Mouse (Mus musculus) embryonic facial prominence, embryonic 13.5 days (tissue): ENCODE results near the gene Ptbp3. TPM values are rescaled to one million over a fixed set of nuclear protein-coding genes. Genes with fewer than 3 reads are reported as not detected.
"Not testable (repeated sequence)": the region's sequence is repeated elsewhere in the genome, so short reads cannot be mapped to it uniquely, and the experiment has no call there.

ENCODE experiments used
- ATAC-seq: fragments of 200-750 bp; cut with Nextera tagmentation; 2 replicates; pipeline ENCODE4 v1.8.0; 2017; ENCODE audit warnings: low read depth; ENCODE audit not compliant: insufficient number of reproducible peaks, insufficient read depth, low FRiP score, low TSS enrichment
- H3K27ac ChIP-seq: fragments of 300-500 bp; sonication (generic); 2 replicates; pipeline ENCODE4 v1.5.1; 2015; ENCODE audit warnings: moderate library complexity, mild to moderate bottlenecking, inconsistent platforms
- H3K27me3 ChIP-seq: fragments of 300-500 bp; sonication (generic); 2 replicates; pipeline ENCODE4 v1.6.1; 2015; ENCODE audit warnings: mild to moderate bottlenecking, inconsistent platforms
- H3K36me3 ChIP-seq: fragments of 300-500 bp; sonication (generic); 2 replicates; pipeline ENCODE4 v1.6.1; 2015; ENCODE audit warnings: mild to moderate bottlenecking, inconsistent platforms
- H3K4me1 ChIP-seq: fragments of 300-500 bp; sonication (generic); 2 replicates; pipeline ENCODE4 v1.6.1; 2015; ENCODE audit warnings: inconsistent platforms
- H3K4me2 ChIP-seq: fragments of 300-500 bp; sonication (generic); 2 replicates; pipeline ENCODE4 v1.6.1; 2015; ENCODE audit warnings: moderate library complexity, mild to moderate bottlenecking, inconsistent platforms
- H3K4me3 ChIP-seq: fragments of 300-500 bp; sonication (generic); 2 replicates; pipeline ENCODE4 v1.5.1; 2015; ENCODE audit warnings: mild to moderate bottlenecking, inconsistent platforms
- H3K9ac ChIP-seq: fragments of 300-500 bp; sonication (generic); 2 replicates; pipeline ENCODE4 v1.6.1; 2015; ENCODE audit warnings: mild to moderate bottlenecking, inconsistent platforms
- H3K9me3 ChIP-seq: fragments of 300-500 bp; sonication (generic); 2 replicates; pipeline ENCODE4 v1.6.1; 2016; ENCODE audit warnings: inconsistent platforms
- WGBS: fragments of 180-500 bp; shearing (Covaris S2); methylation state at CpG from one replicate; pipeline ENCODE4 v1.1.7; 2015; ENCODE audit warnings: mixed read lengths; 5-methylcytosine and 5-hydroxymethylcytosine counted together
- polyA plus RNA-seq: library from polyadenylated mRNA; unstranded; fragments of >200 nt; fragmentation: Nextera tagmentation; extraction: Ambion mirVana; gene quantifications from 2 replicates; pipeline ENCODE4 v1.2.1, GENCODE M21; 2015

The Ptbp3 gene
- polyA plus RNA-seq, 1 experiment from 2014 or later = 38.1 TPM

- no peaks in the 10 kb centered on the region for H3K27me3 ChIP-seq
- H3K9ac ChIP-seq = no peak overlapping the region
- no peak overlapping the region for H3K4me3 ChIP-seq
- no peaks in the 10 kb centered on the region for H3K36me3 ChIP-seq
- H3K27ac ChIP-seq = no peak overlapping the region
- ATAC-seq = no peak
- H3K4me2 ChIP-seq = no peak overlapping the region
- WGBS = 79% methylated on average over 11 of the region's 11 CpGs
- H3K4me1 ChIP-seq = no peaks in the 10 kb centered on the region
- H3K9me3 ChIP-seq = no peaks in the 10 kb centered on the region
These were observed 23.5 kb upstream of the Ptbp3 start for GRCm38 (mm10) chr4:59572521-59573118.

DNA sequence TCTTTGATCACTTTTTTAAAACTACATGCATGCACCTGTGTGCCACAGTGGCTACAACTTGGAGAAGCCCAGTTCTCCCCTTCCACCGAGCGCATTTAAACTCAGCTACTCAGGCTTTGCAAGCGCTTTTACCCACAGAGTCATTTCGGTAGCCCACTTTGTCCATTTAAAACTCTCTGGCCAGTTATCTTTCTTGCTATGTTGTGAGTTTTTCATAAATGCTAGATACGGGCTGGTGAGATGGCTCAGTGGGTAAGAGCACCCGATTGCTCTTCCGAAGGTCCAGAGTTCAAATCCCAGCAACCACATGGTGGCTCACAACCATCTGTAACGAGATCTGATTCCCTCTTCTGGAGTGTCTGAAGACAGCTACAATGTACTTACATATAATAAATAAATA lies 21.4 kb upstream of the Ptbp3 start:
- not testable (repeated sequence) for ATAC-seq, H3K9ac ChIP-seq, H3K36me3 ChIP-seq, H3K4me1 ChIP-seq, H3K27me3 ChIP-seq, H3K4me3 ChIP-seq, H3K27ac ChIP-seq, H3K9me3 ChIP-seq, H3K4me2 ChIP-seq
- WGBS = 95% methylated on average over 8 of the region's 8 CpGs

DNA sequence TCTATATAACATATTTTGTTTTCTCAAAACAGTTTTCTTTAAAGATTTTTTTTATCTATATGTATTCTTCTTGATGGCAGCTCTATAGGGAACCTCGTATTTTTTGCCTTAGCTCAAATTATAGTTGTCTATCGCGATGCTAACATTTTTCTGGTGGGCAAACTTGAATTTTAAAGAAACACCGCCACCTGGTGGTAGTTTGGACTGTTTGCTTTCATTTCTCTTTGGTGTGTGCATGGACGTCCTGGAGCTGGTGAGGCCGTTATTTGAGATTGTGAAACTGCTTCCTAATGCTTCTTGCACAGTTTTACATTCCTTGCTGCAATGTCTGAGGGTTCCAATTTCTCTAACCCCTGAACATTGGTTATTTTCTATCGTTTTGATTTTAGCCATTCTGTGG lies 20.4 kb upstream of the Ptbp3 start:
- no peaks in the 10 kb centered on the region for H3K36me3 ChIP-seq
- no peaks in the 10 kb centered on the region for H3K4me1 ChIP-seq
- no peaks in the 10 kb centered on the region for H3K9me3 ChIP-seq
- no peak overlapping the region for H3K4me3 ChIP-seq
- no peaks in the 10 kb centered on the region for H3K27me3 ChIP-seq
- whole genome bisulfite sequencing = 2% methylated on average over 7 of the region's 7 CpGs
- 0 out of 2 replicates have a peak overlapping the region, but pooled peaks have one; percentile 20 for H3K4me2 ChIP-seq
- ATAC-seq = no peak
- H3K9ac ChIP-seq = no peak overlapping the region
- H3K27ac ChIP-seq = no peak overlapping the region

DNA sequence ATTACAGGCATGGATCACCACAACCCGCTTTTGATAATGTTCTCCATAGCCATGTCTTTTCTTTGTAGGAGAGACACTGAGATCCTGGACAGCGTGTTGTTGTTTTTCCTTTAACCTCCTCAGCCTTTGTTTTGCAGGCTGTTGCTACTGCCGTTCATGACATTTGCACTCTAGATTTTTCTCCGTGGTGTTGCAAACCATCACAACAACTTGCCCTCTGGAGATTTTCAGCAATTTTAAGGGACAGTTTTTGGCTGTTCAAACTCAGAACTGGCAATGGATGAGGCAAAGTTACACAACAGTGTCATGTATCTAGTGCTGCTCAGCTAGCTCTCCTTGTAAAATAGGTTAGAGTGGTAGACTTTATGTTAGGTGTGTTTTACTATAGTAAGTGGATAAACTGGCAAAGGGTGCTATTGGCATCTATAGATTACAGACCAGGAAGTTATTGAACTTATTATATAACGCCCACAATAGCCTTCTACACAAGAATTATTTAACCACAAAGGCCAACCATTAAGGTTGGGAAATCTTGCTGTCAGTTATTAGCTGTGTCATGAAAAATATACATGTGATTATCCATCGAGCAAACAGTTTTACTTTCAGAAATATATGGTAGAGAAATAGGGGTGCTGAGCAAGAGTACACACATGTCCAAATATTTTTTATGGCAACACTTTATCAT lies 18.6 kb upstream of the Ptbp3 start:
- Histone ChIP-seq H3K36me3 (no peaks in the 10 kb centered on the region), H3K27ac (no peak overlapping the region), H3K4me2 (no peak overlapping the region), H3K4me3 (no peak overlapping the region), H3K9me3 (no peaks in the 10 kb centered on the region), H3K27me3 (no peaks in the 10 kb centered on the region), H3K4me1 (no peaks in the 10 kb centered on the region), H3K9ac (no peak overlapping the region)
- ATAC-seq = no peak
- 80% methylated on average over 6 of the region's 6 CpGs for WGBS

DNA sequence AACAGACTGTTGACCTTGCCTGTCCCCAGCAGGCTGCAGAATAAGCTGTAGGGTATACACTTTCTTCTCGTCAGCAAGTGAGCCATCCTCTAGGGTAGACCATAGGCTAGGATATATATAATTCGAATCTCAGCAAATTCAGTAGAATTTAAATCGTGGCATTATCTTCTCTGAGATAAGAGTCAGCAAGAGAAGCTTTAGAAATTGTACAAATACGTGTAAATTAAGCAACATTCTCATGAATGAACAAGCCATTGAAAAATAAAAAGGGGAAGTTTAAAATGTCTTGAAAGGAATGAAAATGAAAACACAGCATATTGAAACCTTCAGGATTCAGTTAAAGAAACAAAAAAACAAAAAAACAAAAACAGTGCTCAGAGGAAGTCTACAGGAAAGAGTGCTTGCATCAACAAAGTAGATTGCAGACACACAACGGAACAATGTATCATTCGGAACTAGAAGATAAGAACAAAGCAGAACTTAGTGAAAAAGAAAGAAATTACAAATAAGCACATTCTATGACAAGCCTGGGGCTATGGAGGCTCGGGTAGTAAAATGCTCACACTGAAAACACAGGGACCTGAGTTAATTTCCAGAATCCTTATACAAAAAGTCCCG lies 16.5 kb upstream of the Ptbp3 start:
- H3K4me3 ChIP-seq = no peak overlapping the region
- no peak for ATAC-seq

GRCm38 (mm10) chr4:59564128-59564527 lies 15.0 kb upstream of the Ptbp3 start:
- WGBS = 78% methylated on average over 3 of the region's 3 CpGs
- Histone ChIP-seq H3K27ac (no peak overlapping the region), H3K9me3 (no peaks in the 10 kb centered on the region), H3K4me1 (no peaks in the 10 kb centered on the region), H3K27me3 (no peaks in the 10 kb centered on the region), H3K4me2 (no peak overlapping the region), H3K36me3 (no peaks in the 10 kb centered on the region), H3K9ac (no peak overlapping the region), H3K4me3 (no peak overlapping the region)
- no peak for ATAC-seq

More for the DNA sequence above, 16.5 kb upstream of the Ptbp3 start:
- 71% methylated on average over 8 of the region's 8 CpGs for WGBS
- Histone ChIP-seq H3K27me3 (no peaks in the 10 kb centered on the region), H3K4me1 (no peaks in the 10 kb centered on the region), H3K27ac (no peak overlapping the region), H3K4me2 (no peak overlapping the region), H3K9ac (no peak overlapping the region), H3K36me3 (no peaks in the 10 kb centered on the region), H3K9me3 (no peaks in the 10 kb centered on the region)

DNA sequence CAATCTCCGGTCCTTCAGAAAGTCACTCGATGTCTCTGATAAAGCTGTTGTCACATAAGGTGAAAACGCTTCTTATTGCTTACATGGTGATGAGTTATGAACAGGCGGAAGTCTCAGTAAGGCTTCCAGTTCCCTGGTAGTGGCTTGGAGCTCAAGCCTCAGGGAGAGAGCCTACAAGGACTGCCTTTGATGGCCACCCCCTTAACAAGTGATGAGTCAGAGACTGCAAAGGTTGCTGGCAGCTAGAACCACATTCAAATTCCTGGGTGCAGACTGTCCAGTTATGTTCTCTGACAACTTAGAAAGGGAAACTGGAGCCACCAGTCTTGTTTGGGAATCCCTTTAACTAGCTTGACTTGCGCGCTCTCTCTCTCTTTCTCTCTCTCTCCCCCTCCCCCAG lies 11.0 kb upstream of the Ptbp3 start:
- no peaks in the 10 kb centered on the region for H3K36me3 ChIP-seq
- H3K9ac ChIP-seq = no peak overlapping the region
- H3K4me3 ChIP-seq = no peak overlapping the region
- no peaks in the 10 kb centered on the region for H3K27me3 ChIP-seq
- no peak overlapping the region for H3K27ac ChIP-seq
- WGBS = 87% methylated on average over 6 of the region's 6 CpGs
- no peak for ATAC-seq
- H3K9me3 ChIP-seq = no peaks in the 10 kb centered on the region
- no peak overlapping the region for H3K4me2 ChIP-seq
- no peaks in the 10 kb centered on the region for H3K4me1 ChIP-seq

DNA sequence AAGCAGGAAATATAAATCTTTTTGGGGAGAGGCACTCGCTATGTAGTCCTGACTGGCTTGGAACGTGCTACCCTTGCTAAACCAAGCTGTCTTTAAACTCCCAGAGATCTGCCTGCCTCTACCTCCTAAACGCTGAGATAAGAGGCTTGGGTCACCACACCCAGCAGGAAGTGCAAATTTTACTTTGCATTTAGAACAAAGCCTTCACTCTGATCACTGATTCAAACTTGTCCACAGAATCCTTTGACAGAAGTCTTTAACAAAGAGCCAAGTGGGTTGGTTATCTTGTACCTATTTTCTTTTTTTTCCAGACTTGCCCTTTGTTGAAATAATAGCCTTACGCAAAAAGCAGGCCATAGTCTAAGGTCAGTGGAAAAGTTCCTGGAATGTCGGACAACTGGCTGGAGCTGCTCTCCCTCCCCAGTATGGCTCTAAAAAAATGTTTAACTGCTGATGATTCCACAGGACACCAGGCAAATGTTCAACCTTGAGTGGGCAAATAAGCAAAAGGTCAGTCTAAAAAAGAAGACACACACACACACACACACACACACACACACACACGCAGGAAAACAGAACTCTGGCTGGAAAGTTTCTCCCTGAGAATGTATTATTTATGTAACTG lies 9.0 kb upstream of the Ptbp3 start:
- WGBS = 70% methylated on average over 6 of the region's 6 CpGs
- no peak overlapping the region for H3K4me3 ChIP-seq

GRCm38 (mm10) chr4:59557343-59557742 lies 8.2 kb upstream of the Ptbp3 start:
- not testable (repeated sequence) for H3K9me3 ChIP-seq, H3K4me3 ChIP-seq, H3K9ac ChIP-seq, H3K36me3 ChIP-seq, H3K4me2 ChIP-seq, ATAC-seq, H3K27ac ChIP-seq, H3K4me1 ChIP-seq, H3K27me3 ChIP-seq
- WGBS = 91% methylated on average over 4 of the region's 4 CpGs

More for the DNA sequence above, 9.0 kb upstream of the Ptbp3 start:
- no peak for ATAC-seq
- no peak overlapping the region for H3K27ac ChIP-seq
- no peaks in the 10 kb centered on the region for H3K4me1 ChIP-seq
- H3K4me2 ChIP-seq = no peak overlapping the region
- no peaks in the 10 kb centered on the region for H3K9me3 ChIP-seq
- H3K9ac ChIP-seq = no peak overlapping the region
- no peaks in the 10 kb centered on the region for H3K36me3 ChIP-seq
- H3K27me3 ChIP-seq = no peaks in the 10 kb centered on the region

DNA sequence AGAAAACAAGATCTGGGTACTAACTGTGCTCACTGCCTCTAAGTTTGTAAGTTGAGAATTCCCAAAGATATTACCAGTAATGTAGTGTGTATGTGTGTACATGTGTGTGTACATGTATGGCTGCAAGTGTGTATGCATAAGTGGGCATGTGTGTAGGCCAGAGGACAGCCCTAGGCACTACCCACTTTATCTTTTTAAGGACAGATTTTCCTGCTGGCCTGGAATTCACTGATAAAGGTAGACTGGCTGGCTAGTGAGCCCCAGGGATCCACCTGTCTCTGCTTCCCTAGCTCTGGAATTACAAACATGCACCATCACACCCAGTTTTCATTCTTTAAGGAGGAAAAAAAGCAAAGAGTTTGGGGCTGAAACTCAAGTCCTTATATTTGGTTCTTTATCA lies 6.0 kb upstream of the Ptbp3 start:
- H3K9ac ChIP-seq = no peak overlapping the region
- no peak for ATAC-seq

GRCm38 (mm10) chr4:59553576-59553975 lies 4.4 kb upstream of the Ptbp3 start:
- H3K27ac ChIP-seq = no peak overlapping the region
- H3K36me3 ChIP-seq = no peaks in the 10 kb centered on the region
- 75% methylated on average over 3 of the region's 3 CpGs for WGBS
- no peak overlapping the region for H3K4me2 ChIP-seq
- H3K9me3 ChIP-seq = no peaks in the 10 kb centered on the region
- H3K4me1 ChIP-seq = no peaks in the 10 kb centered on the region
- H3K4me3 ChIP-seq = no peak overlapping the region
- ATAC-seq = no peak
- no peak overlapping the region for H3K9ac ChIP-seq
- H3K27me3 ChIP-seq = no peaks in the 10 kb centered on the region

More for the DNA sequence above, 6.0 kb upstream of the Ptbp3 start:
- H3K27me3 ChIP-seq = no peaks in the 10 kb centered on the region
- no peaks in the 10 kb centered on the region for H3K36me3 ChIP-seq
- H3K9me3 ChIP-seq = no peaks in the 10 kb centered on the region
- H3K4me2 ChIP-seq = no peak overlapping the region
- H3K4me3 ChIP-seq = no peak overlapping the region
- no peak overlapping the region for H3K27ac ChIP-seq
- no peaks in the 10 kb centered on the region for H3K4me1 ChIP-seq

DNA sequence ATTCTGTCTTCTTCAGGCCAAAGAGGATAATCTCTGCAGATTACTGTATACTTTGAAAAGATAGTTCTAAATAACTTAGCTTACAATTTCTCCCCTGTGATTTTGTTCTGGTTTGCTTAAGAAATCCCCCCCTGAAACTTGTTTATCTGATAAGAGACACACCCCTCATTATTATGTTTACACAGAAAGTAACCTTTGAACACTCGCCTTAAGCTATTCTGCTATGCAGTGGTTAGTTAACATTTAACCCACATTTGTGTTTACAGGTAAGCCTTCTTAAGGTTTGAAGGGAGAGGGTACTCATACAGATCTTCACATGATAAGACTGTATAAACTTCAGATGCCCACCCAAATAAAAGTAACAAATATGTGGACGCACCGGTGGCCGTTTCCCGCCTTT lies 3.7 kb upstream of the Ptbp3 start:
- Histone ChIP-seq H3K4me2 (no peak overlapping the region), H3K27ac (no peak overlapping the region), H3K9ac (no peak overlapping the region), H3K9me3 (no peaks in the 10 kb centered on the region), H3K4me1 (no peaks in the 10 kb centered on the region), H3K36me3 (no peaks in the 10 kb centered on the region), H3K4me3 (no peak overlapping the region), H3K27me3 (no peaks in the 10 kb centered on the region)
- no peak for ATAC-seq
- 86% methylated on average over 5 of the region's 5 CpGs for WGBS
